Mouse (Mus musculus) splenic B cell, adult 2 months (primary cell): ENCODE data around the gene Fam102a.
"Not testable (repeated sequence)": the region's sequence is repeated elsewhere in the genome, so short reads cannot be mapped to it uniquely, and the experiment has no call there.

Experiments
- DNase-seq: peaks from one replicate; pipeline ENCODE4 v3.0.0-alpha.2; 2011; ENCODE audit warnings: low read depth, low spot score
- H3K27me3 ChIP-seq: 2 replicates; pipeline ENCODE4 v1.6.1; 2012; ENCODE audit warnings: mild to moderate bottlenecking, low read length, moderate library complexity, mixed read lengths; ENCODE audit not compliant: control insufficient read depth, poor library complexity, insufficient read depth, severe bottlenecking
- H3K36me3 ChIP-seq: 2 replicates; pipeline ENCODE4 v1.6.1; 2012; ENCODE audit warnings: mild to moderate bottlenecking, low read length, moderate library complexity, mixed read lengths; ENCODE audit not compliant: control insufficient read depth, poor library complexity, insufficient read depth, severe bottlenecking

Fam102a gene

GRCm38 (mm10) chr2:32534733-32535471, at the start of gene Fam102a:
TSS of gene Fam102a (plus strand) at chr2:32535332.
- Histone ChIP-seq H3K27me3 (no peaks in the 10 kb centered on the region), H3K36me3 (no peaks in the 10 kb centered on the region)
- peak; percentile 97 for DNase-seq

GRCm38 (mm10) chr2:32485751-32486150, 49.4 kb upstream of the Fam102a start:
- Histone ChIP-seq H3K27me3 (no peaks in the 10 kb centered on the region), H3K36me3 (no peaks in the 10 kb centered on the region)
- no peak for DNase-seq

- no peak for DNase-seq
- H3K36me3 ChIP-seq: no peaks in the 10 kb centered on the region
- no peaks in the 10 kb centered on the region for H3K27me3 ChIP-seq
Observed at GRCm38 (mm10) chr2:32486155-32486554, 49.0 kb upstream of the Fam102a start.

GRCm38 (mm10) chr2:32487124-32487623, 48.0 kb upstream of the Fam102a start:
- peak; percentile 94 for DNase-seq
- Histone ChIP-seq H3K36me3 (no peaks in the 10 kb centered on the region), H3K27me3 (no peaks in the 10 kb centered on the region)

- no peaks in the 10 kb centered on the region for H3K36me3 ChIP-seq
- peak; percentile 90 for DNase-seq
Observed at GRCm38 (mm10) chr2:32488679-32489078, 46.5 kb upstream of the Fam102a start.

GRCm38 (mm10) chr2:32490730-32491129, 44.4 kb upstream of the Fam102a start:
- not testable (repeated sequence) for H3K27me3 ChIP-seq, H3K36me3 ChIP-seq, DNase-seq

More at GRCm38 (mm10) chr2:32488679-32489078, 46.5 kb upstream of the Fam102a start:
- no peaks in the 10 kb centered on the region for H3K27me3 ChIP-seq

- Histone ChIP-seq H3K27me3 (no peaks in the 10 kb centered on the region), H3K36me3 (no peaks in the 10 kb centered on the region)
- DNase-seq: no peak
Observed at GRCm38 (mm10) chr2:32492661-32493060, 42.5 kb upstream of the Fam102a start.

- no peaks in the 10 kb centered on the region for H3K36me3 ChIP-seq
- peak; percentile 50 for DNase-seq
- no peaks in the 10 kb centered on the region for H3K27me3 ChIP-seq
Observed at GRCm38 (mm10) chr2:32493301-32493701, 41.8 kb upstream of the Fam102a start.

- Histone ChIP-seq H3K36me3 (no peaks in the 10 kb centered on the region), H3K27me3 (no peaks in the 10 kb centered on the region)
- DNase-seq: peak; percentile 29
Observed at GRCm38 (mm10) chr2:32494522-32494921, 40.6 kb upstream of the Fam102a start.

GRCm38 (mm10) chr2:32495185-32495726, 39.9 kb upstream of the Fam102a start:
- peak; percentile 81 for DNase-seq
- Histone ChIP-seq H3K36me3 (no peaks in the 10 kb centered on the region), H3K27me3 (no peaks in the 10 kb centered on the region)

GRCm38 (mm10) chr2:32496190-32496589, 38.9 kb upstream of the Fam102a start:
- DNase-seq: no peak
- Histone ChIP-seq H3K27me3 (no peaks in the 10 kb centered on the region), H3K36me3 (no peaks in the 10 kb centered on the region)

- Histone ChIP-seq H3K27me3 (no peaks in the 10 kb centered on the region), H3K36me3 (no peaks in the 10 kb centered on the region)
- DNase-seq: no peak
Observed at GRCm38 (mm10) chr2:32499365-32499764, 35.8 kb upstream of the Fam102a start.

GRCm38 (mm10) chr2:32500461-32500860, 34.7 kb upstream of the Fam102a start:
- H3K27me3 ChIP-seq: no peaks in the 10 kb centered on the region
- no peak for DNase-seq
- H3K36me3 ChIP-seq: no peaks in the 10 kb centered on the region

- no peaks in the 10 kb centered on the region for H3K27me3 ChIP-seq
- H3K36me3 ChIP-seq: no peaks in the 10 kb centered on the region
- no peak for DNase-seq
Observed at GRCm38 (mm10) chr2:32501754-32502324, 33.3 kb upstream of the Fam102a start.

GRCm38 (mm10) chr2:32502843-32503242, 32.3 kb upstream of the Fam102a start:
- no peaks in the 10 kb centered on the region for H3K27me3 ChIP-seq
- no peak for DNase-seq
- no peaks in the 10 kb centered on the region for H3K36me3 ChIP-seq
